16 mouse cellular contexts compared by ENCODE assay signal in genomic region chr9:121342510-121343110, GRCm38 (mm10). TPM values are rescaled to one million over a fixed set of nuclear protein-coding genes. Genes with fewer than 3 reads are reported as not detected.
A peak's percentile ranks its signal among the peaks of the same experiment; 100 is the strongest.
DNase-seq lines count a peak whose midpoint lies in the region; ATAC-seq lines count a peak whose summit lies in the region.
"Had no signal": no experiment of that assay in that cellular context is flagged by ENCODE, and none has a peak within 500 bp of the region (broad histone marks: within the 10 kb centered on the region; RNA-seq: fewer than 3 reads in every experiment).

No protein-coding gene starts in this region.

- H3K9me3 ChIP-seq in heart, embryonic 13.5 days, result no peaks in the 10 kb centered on the region
- H3K9me3 ChIP-seq in embryonic facial prominence, embryonic 10.5 days, result no peaks in the 10 kb centered on the region
- no peaks in the 10 kb centered on the region for H3K9me3 ChIP-seq in stomach, embryonic 14.5 days (ENCODE audit: control insufficient read depth, low read depth, low read length)
- H3K9me3 ChIP-seq: embryonic facial prominence, embryonic 13.5 days; liver, embryonic 15.5 days; neural tube, embryonic 12.5 days had no signal

- 0 out of 2 replicates have a peak overlapping the region, but pooled peaks have one; percentile 10 for H3K9ac ChIP-seq in heart, embryonic 13.5 days
- no peak overlapping the region for H3K9ac ChIP-seq in stomach, embryonic 14.5 days (replicated peaks; ENCODE audit: low read depth, low read length)
- H3K9ac ChIP-seq: embryonic facial prominence, embryonic 13.5 days; forebrain, postnatal 0 days; hindbrain, embryonic 14.5 days; liver, embryonic 15.5 days; neural tube, embryonic 12.5 days had no signal

- H3K27ac ChIP-seq in heart, embryonic 13.5 days (replicated peaks), result peak overlapping the region; percentile 94
- peak overlapping the region; percentile 41 for H3K27ac ChIP-seq in embryonic facial prominence, embryonic 10.5 days (replicated peaks)
- 0 out of 2 replicates have a peak overlapping the region, but pooled peaks have one; percentile 6 for H3K27ac ChIP-seq in stomach, embryonic 14.5 days (ENCODE audit: low read length)
- H3K27ac ChIP-seq: liver, embryonic 15.5 days; neural tube, embryonic 12.5 days had no signal

- no peak overlapping the region for H3K4me3 ChIP-seq in heart, embryonic 13.5 days
- H3K4me3 ChIP-seq in embryonic facial prominence, embryonic 10.5 days, result no peak overlapping the region
- H3K4me3 ChIP-seq in stomach, embryonic 14.5 days (ENCODE audit: low read depth, low read length), result no peak overlapping the region
- H3K4me3 ChIP-seq: embryonic facial prominence, embryonic 13.5 days; liver, embryonic 15.5 days; neural tube, embryonic 12.5 days had no signal

- no peak for ATAC-seq in heart, embryonic 13.5 days (ENCODE audit: extremely low read depth, insufficient number of reproducible peaks, low FRiP score, low TSS enrichment)
- no peak for ATAC-seq in stomach, embryonic 14.5 days (ENCODE audit: insufficient number of reproducible peaks, insufficient read depth, low FRiP score, low read depth)
- ATAC-seq: forebrain, postnatal 0 days had no signal

- H3K4me2 ChIP-seq in heart, embryonic 13.5 days, result no peak overlapping the region
- no peak overlapping the region for H3K4me2 ChIP-seq in stomach, embryonic 14.5 days (replicated peaks; ENCODE audit: low read depth, low read length)
- H3K4me2 ChIP-seq: embryonic facial prominence, embryonic 13.5 days; hindbrain, embryonic 14.5 days; liver, embryonic 15.5 days; neural tube, embryonic 12.5 days had no signal

- WGBS in heart, embryonic 13.5 days, result 86% methylated on average over 5 of the region's 5 CpGs
- WGBS in embryonic facial prominence, embryonic 10.5 days, result 91% methylated on average over 5 of the region's 5 CpGs
- 84% methylated on average over 5 of the region's 5 CpGs for WGBS in stomach, embryonic 14.5 days

- 0 out of 2 replicates have a peak, but pooled peaks cover 11% of the 10 kb centered on the region for H3K36me3 ChIP-seq in heart, embryonic 13.5 days
- H3K36me3 ChIP-seq in embryonic facial prominence, embryonic 10.5 days (replicated peaks), result no peaks in the 10 kb centered on the region; the same call in 1 of the 2 replicates
- H3K36me3 ChIP-seq in stomach, embryonic 14.5 days (ENCODE audit: control insufficient read depth, insufficient read depth, low read length), result no peaks in the 10 kb centered on the region
- H3K36me3 ChIP-seq: embryonic facial prominence, embryonic 13.5 days; liver, embryonic 15.5 days; neural tube, embryonic 12.5 days had no signal

- no peak for DNase-seq in heart, postnatal 4 days
- peak; percentile 91 for DNase-seq in kidney, adult 9 months
- no peak for DNase-seq in kidney, postnatal 4 days
- no peak for DNase-seq in embryonic facial prominence, embryonic 10.5 days (ENCODE audit: low spot score)
- DNase-seq in retina, postnatal 1 day, result no peak
- DNase-seq: cerebellum, adult 9-10 months; forebrain, postnatal 0 days; lung, postnatal 4 days; midbrain, embryonic 14.5 days; right cerebral cortex, adult 18-20 months had no signal

- H3K4me1 ChIP-seq in heart, embryonic 13.5 days, result peaks cover 76% of the 10 kb centered on the region
- peaks cover 48% of the 10 kb centered on the region for H3K4me1 ChIP-seq in embryonic facial prominence, embryonic 10.5 days
- peaks cover 14% of the 10 kb centered on the region for H3K4me1 ChIP-seq in stomach, embryonic 14.5 days (ENCODE audit: control insufficient read depth, insufficient read depth, low read length)

- no peaks in the 10 kb centered on the region for H3K27me3 ChIP-seq in heart, embryonic 13.5 days (replicated peaks)
- H3K27me3 ChIP-seq in embryonic facial prominence, embryonic 10.5 days (replicated peaks; ENCODE audit: low read depth, poor library complexity, severe bottlenecking), result no peaks in the 10 kb centered on the region
- no peaks in the 10 kb centered on the region for H3K27me3 ChIP-seq in stomach, embryonic 14.5 days (ENCODE audit: control insufficient read depth, insufficient read depth, low read length)
- H3K27me3 ChIP-seq: embryonic facial prominence, embryonic 13.5 days; liver, embryonic 15.5 days; neural tube, embryonic 12.5 days had no signal

RNA-seq across cellular contexts. Expression of gene Trak1, which starts 45.3 kb away (rescaled TPM):
- polyA plus RNA-seq in heart, embryonic 13.5 days (2015; fragmentation: Nextera tagmentation; extraction: Ambion mirVana), result 30.4 and 32.2 TPM in 2 replicates
- total RNA-seq in heart, postnatal 4 days (2021), result 100 to 1,000 TPM; 288 to 301 TPM
- polyA plus RNA-seq in embryonic facial prominence, embryonic 10.5 days (2016; fragmentation: Nextera tagmentation; extraction: Ambion mirVana), result 14.1 and 14.7 TPM in 2 replicates
- 18.3 and 21.9 TPM in 2 replicates for polyA plus RNA-seq in stomach, embryonic 14.5 days (2014; fragmentation: Nextera tagmentation; extraction: Ambion mirVana)

Comparison
In these comparisons a context has a peak if more than half of its experiments do, and no peak if none do; other contexts are left out.
1. H3K27ac ChIP-seq: peak in every context shown above with its lines; median percentile 94 in heart, embryonic 13.5 days; 41 in embryonic facial prominence, embryonic 10.5 days; 6 in stomach, embryonic 14.5 days.